Mouse (Mus musculus) limb, embryonic 10.5 days (tissue): ENCODE measurements around the gene Rhoh. TPM values are rescaled to one million over a fixed set of nuclear protein-coding genes. Genes with fewer than 3 reads are reported as not detected.

ENCODE experiments used
- DNase-seq: peaks from one replicate; pipeline ENCODE4 v3.0.0-alpha.2; 2017; ENCODE audit warnings: low spot score
- H3K27ac ChIP-seq: fragments of 300-500 bp; sonication (generic); 2 replicates; pipeline ENCODE4 v1.5.1; 2016; ENCODE audit warnings: mild to moderate bottlenecking
- H3K27me3 ChIP-seq: fragments of 300-500 bp; sonication (generic); 2 replicates; pipeline ENCODE4 v1.6.1; 2016; ENCODE audit warnings: low read depth, mild to moderate bottlenecking; ENCODE audit not compliant: poor library complexity, severe bottlenecking
- H3K36me3 ChIP-seq: fragments of 300-500 bp; sonication (generic); 2 replicates; pipeline ENCODE4 v1.6.1; 2016; ENCODE audit warnings: mild to moderate bottlenecking, moderate library complexity
- H3K4me1 ChIP-seq: fragments of 300-500 bp; sonication (generic); 2 replicates; pipeline ENCODE4 v1.6.1; 2016
- H3K4me3 ChIP-seq: fragments of 300-500 bp; sonication (generic); 2 replicates; pipeline ENCODE4 v1.5.1; 2016; ENCODE audit warnings: mild to moderate bottlenecking, moderate library complexity
- H3K9me3 ChIP-seq: fragments of 300-500 bp; sonication (generic); replicated peaks from 2 replicates; pipeline ENCODE4 v1.6.1; 2016; ENCODE audit warnings: mild to moderate bottlenecking
- WGBS: fragments of 180-500 bp; shearing (Covaris S2); methylation state at CpG from one replicate; pipeline ENCODE4 v1.1.7; 2016; 5-methylcytosine and 5-hydroxymethylcytosine counted together
- polyA plus RNA-seq: library from polyadenylated mRNA; unstranded; fragments of >200 nt; fragmentation: Nextera tagmentation; extraction: Ambion mirVana; gene quantifications from 2 replicates; pipeline ENCODE4 v1.2.1, GENCODE M21; 2016

Rhoh gene
- polyA plus RNA-seq, 1 experiment from 2014 or later, result 0.19 TPM

DNA sequence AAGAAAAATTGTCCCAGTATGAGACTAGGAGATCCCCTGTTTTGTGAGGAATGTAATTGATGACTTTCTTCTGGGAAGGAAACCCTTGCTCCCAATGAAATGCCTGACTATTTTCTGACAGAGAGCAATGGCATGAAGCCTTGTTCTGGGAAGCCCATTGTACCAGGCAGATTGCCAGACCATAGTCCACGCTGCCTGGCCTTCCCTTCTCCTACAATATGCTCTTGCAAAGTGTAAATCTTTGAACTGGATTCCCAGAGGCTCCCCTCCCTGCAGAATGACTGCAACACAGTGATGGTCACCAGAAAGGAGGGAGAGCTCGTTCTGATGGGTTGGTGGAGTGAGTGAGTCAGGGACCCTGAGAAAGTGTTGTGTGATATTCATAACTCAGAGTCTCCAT, 47.7 kb downstream of the Rhoh start:
- no peaks in the 10 kb centered on the region; the same call in 1 of the 2 replicates for H3K4me1 ChIP-seq
- H3K27ac ChIP-seq, result no peak overlapping the region
- no peaks in the 10 kb centered on the region for H3K36me3 ChIP-seq
- DNase-seq, result no peak
- H3K9me3 ChIP-seq, result peaks cover 4% of the 10 kb centered on the region; the same call in 1 of the 2 replicates
- H3K27me3 ChIP-seq, result no peaks in the 10 kb centered on the region
- WGBS, result 89% methylated on average over 2 of the region's 2 CpGs
- no peak overlapping the region for H3K4me3 ChIP-seq

DNA sequence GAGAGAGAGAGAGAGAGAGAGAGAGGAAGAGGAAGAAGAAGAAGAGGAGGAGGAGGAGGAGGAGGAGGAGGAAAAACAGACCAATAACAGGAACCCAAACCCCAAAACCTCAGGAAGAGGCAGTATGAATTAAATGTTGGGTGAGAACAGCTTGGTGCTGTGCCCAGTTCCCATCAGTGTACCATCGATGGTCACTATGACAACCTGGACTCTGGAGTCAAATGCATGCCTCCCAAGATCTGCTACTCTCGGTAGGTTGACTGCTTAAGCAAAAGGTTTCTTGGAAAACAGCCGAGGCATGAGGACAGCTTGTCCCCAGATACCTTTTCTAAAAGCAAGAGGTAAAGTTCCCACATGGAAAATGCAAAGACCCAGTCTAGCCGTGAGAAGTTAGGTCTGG, 48.3 kb downstream of the Rhoh start:
- H3K4me1 ChIP-seq, result no peaks in the 10 kb centered on the region; the same call in 1 of the 2 replicates

DNA sequence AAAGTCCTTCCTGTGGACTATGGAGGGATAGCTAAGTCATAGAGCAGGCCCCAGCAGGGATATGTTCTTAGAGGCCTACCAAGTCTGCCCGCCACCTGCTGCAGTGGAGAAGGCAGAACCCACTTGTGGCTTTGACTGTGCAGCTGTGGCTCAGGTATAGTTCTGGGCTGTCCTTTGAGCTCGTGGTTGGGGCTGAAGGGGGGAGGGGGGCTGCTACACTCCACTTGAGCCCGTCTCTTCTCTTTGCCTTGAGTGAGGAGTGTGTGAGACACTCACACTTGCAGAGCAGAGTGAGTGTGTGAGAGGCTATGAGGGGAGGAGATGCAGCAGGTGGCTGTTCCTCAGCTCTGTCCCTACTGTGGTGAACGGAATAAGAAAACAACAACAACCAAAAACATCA, 49.4 kb downstream of the Rhoh start:
- Histone ChIP-seq H3K36me3 (no peaks in the 10 kb centered on the region), H3K27me3 (no peaks in the 10 kb centered on the region), H3K4me1 (no peaks in the 10 kb centered on the region; the same call in 1 of the 2 replicates), H3K9me3 (no peaks in the 10 kb centered on the region), H3K27ac (no peak overlapping the region), H3K4me3 (no peak overlapping the region)
- 81% methylated on average over 4 of the region's 4 CpGs for WGBS
- DNase-seq, result no peak

More for the DNA sequence above, 48.3 kb downstream of the Rhoh start:
- 87% methylated on average over 4 of the region's 4 CpGs for WGBS
- no peak overlapping the region for H3K4me3 ChIP-seq
- no peaks in the 10 kb centered on the region for H3K27me3 ChIP-seq
- H3K9me3 ChIP-seq, result peaks cover 4% of the 10 kb centered on the region; the same call in 1 of the 2 replicates
- no peak overlapping the region for H3K27ac ChIP-seq
- H3K36me3 ChIP-seq, result no peaks in the 10 kb centered on the region
- DNase-seq, result no peak

DNA sequence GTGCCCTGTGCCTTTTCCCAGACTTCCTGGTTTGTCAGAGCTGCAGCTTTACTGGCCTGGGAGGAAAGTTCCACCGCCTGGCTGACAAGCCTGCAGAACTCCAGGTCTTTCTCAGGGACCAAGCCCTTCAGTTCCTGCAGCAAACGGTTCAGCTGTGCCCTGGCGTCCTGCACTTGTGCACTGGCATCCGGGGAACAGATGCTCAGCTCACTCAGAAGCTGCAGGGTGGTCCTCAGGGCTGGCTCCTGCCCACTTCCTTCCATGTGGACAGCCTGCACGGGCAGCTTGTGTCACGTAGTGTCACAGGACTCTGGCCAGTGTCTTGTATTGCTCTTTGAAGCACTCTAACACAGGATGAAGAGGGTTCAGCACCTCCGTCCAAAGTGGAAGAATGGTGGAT, 50.7 kb downstream of the Rhoh start:
- 83% methylated on average over 7 of the region's 7 CpGs for WGBS
- Histone ChIP-seq H3K36me3 (no peaks in the 10 kb centered on the region), H3K9me3 (no peaks in the 10 kb centered on the region), H3K4me1 (no peaks in the 10 kb centered on the region; the same call in 1 of the 2 replicates), H3K4me3 (no peak overlapping the region), H3K27me3 (no peaks in the 10 kb centered on the region), H3K27ac (no peak overlapping the region)
- DNase-seq, result no peak

DNA sequence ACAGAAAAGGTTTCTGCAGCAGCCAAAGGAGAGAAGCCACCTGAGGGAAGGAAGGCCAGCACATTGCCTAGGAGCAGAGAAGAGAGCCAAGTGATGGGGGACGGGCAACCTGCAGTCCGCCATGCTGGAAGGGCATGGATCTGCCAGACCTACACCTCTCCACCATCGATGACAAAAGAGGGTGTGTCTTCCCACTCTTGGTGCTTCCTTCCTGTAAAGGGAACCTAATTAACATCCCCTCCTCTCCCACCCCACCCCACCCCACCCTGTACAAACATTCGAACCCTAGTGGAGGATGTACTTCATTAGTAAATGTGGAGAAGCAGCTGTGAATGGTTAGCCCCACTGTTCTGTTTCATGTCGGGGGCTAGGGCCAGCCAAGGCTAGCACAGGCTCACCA, 51.2 kb downstream of the Rhoh start:
- 85% methylated on average over 5 of the region's 5 CpGs for WGBS
- no peaks in the 10 kb centered on the region for H3K36me3 ChIP-seq
- H3K4me1 ChIP-seq, result no peaks in the 10 kb centered on the region; the same call in 1 of the 2 replicates
- H3K27me3 ChIP-seq, result no peaks in the 10 kb centered on the region
- no peak overlapping the region for H3K4me3 ChIP-seq
- no peak for DNase-seq
- no peaks in the 10 kb centered on the region for H3K9me3 ChIP-seq
- H3K27ac ChIP-seq, result no peak overlapping the region

DNA sequence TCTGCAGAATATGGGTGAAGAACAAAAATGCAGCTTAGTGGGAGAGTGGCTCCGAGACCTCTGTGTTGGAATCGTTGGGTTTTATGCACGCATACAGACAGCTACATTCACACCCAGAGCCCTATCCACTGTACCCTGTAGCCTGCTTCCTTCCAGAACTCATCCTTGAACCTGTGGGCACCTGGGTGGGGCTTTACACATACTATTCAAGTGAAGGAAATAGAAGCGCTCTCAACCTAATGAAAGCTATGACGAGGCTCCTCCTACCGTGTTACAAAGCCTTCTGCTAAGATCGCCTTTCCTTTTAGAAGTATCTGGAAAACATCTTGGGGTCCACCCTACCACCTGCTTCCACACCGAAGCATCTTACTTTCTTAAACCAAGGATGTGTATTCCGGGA, 52.1 kb downstream of the Rhoh start:
- Histone ChIP-seq H3K36me3 (no peaks in the 10 kb centered on the region), H3K4me3 (no peak overlapping the region), H3K9me3 (no peaks in the 10 kb centered on the region), H3K27ac (no peak overlapping the region), H3K4me1 (no peaks in the 10 kb centered on the region; the same call in 1 of the 2 replicates), H3K27me3 (no peaks in the 10 kb centered on the region)
- WGBS, result 90% methylated on average over 9 of the region's 9 CpGs
- no peak for DNase-seq

DNA sequence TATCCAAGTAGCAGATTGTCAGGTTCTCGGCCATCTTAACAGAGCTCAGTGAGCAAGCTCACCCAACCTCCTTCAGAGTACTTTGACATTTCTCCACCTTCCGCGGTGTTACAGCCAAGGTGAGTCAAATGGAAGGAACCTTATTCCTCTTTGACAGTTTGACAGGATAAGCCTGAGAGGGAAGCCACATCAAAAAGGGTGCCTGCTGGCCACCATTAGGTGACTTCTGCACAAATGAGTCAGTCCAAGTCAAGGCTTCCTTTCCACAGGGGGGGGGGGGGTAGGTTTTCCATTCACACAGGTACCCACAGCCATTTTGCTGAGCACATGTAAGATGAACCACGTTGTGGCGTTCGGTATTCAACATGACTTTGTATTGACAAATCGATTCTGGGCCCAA, 53.3 kb downstream of the Rhoh start:
- H3K9me3 ChIP-seq, result no peaks in the 10 kb centered on the region
- no peak overlapping the region for H3K27ac ChIP-seq
- WGBS, result 91% methylated on average over 7 of the region's 7 CpGs
- no peak overlapping the region for H3K4me3 ChIP-seq
- peaks cover 11% of the 10 kb centered on the region for H3K4me1 ChIP-seq
- H3K27me3 ChIP-seq, result no peaks in the 10 kb centered on the region
- DNase-seq, result no peak
- H3K36me3 ChIP-seq, result no peaks in the 10 kb centered on the region

DNA sequence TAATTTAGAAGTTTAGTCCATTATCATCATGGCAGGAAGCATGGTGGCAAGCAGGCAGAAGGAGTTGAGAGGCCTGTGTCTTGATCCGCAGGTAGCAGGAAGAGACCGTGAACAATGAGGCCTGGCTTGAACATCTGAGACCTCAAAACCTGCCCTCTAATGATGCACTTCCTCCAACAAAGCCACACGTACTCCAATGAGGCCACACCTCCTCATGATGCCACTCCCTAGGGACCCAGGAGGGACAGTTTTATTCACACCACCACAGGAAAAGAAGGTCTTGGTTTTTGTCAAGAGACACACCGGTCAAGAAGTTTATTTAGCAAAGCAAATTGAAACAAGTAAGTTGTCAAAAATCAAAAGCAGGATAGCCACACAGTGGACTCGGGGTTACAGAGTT, 55.9 kb downstream of the Rhoh start:
- no peaks in the 10 kb centered on the region for H3K27me3 ChIP-seq
- DNase-seq, result no peak
- no peaks in the 10 kb centered on the region for H3K36me3 ChIP-seq
- WGBS, result 90% methylated on average over 5 of the region's 5 CpGs
- H3K27ac ChIP-seq, result no peak overlapping the region
- peaks cover 12% of the 10 kb centered on the region for H3K4me1 ChIP-seq
- no peaks in the 10 kb centered on the region for H3K9me3 ChIP-seq
- no peak overlapping the region for H3K4me3 ChIP-seq

DNA sequence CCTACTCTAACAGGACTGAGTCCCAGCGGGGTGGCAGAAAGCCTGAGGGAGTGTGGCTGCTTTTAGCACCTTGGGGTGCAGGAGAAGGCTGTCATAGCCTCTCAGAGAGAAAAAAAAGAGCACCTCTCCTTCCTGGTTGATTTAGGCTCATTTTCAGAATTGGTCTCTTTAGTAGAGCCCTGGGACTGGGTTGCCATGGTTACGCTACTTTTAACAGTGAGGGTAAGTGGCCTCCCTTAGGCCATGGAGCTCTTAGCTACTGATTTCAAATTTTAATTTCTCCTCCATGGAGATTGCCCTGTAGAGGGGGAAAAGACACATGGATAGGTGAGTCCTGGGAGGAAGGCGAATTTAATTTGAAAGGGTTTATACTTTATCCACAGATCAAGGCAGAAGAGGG, 57.6 kb downstream of the Rhoh start:
- peaks cover 12% of the 10 kb centered on the region for H3K4me1 ChIP-seq
- 85% methylated on average over 3 of the region's 3 CpGs for WGBS
- H3K4me3 ChIP-seq, result no peak overlapping the region
- no peaks in the 10 kb centered on the region for H3K36me3 ChIP-seq
- DNase-seq, result no peak
- H3K27me3 ChIP-seq, result no peaks in the 10 kb centered on the region
- no peaks in the 10 kb centered on the region for H3K9me3 ChIP-seq
- H3K27ac ChIP-seq, result no peak overlapping the region

DNA sequence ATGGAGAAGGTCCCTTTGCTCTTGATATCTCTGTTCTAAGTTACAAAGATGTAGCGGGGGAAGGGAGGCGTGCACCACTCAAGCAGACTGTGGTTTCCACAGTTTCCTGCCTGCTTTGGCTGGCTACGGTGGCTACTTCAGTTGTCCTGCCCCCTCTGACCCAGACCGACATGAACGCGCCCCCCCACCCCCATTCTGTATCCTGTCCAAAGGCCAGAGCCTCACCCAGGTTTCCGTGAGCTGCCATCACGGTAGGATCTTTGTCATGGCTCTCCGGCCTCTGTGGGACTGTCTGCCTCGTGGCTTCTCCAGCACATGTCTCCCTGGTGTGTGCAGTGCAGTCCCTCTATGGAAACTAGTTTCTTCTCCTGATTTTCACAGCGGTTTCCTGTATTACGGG, 58.3 kb downstream of the Rhoh start:
- peaks cover 12% of the 10 kb centered on the region for H3K4me1 ChIP-seq
- no peaks in the 10 kb centered on the region for H3K27me3 ChIP-seq
- WGBS, result 87% methylated on average over 12 of the region's 12 CpGs
- no peaks in the 10 kb centered on the region for H3K36me3 ChIP-seq
- no peaks in the 10 kb centered on the region for H3K9me3 ChIP-seq
- H3K4me3 ChIP-seq, result no peak overlapping the region
- no peak overlapping the region for H3K27ac ChIP-seq
- DNase-seq, result no peak

DNA sequence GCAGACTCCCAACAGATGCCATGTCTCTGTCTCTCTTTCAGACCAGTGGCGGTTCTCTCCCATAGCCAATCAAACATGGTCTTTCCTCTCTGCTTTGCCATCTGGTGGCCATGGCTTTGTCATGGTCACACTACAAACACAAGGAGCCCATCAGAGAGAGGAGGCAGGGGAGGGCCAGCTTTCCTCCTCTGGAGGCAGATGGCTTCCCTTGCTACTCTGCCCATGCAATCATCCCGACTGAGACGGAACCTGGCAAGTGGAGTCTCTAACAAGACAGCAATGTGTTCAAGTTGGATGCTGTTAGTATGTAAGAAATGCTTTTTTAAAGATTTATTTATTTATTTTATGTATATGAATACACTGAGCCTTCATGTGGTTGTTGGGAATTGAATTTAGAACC, 58.9 kb downstream of the Rhoh start:
- no peaks in the 10 kb centered on the region for H3K27me3 ChIP-seq
- H3K27ac ChIP-seq, result no peak overlapping the region
- no peaks in the 10 kb centered on the region for H3K9me3 ChIP-seq
- WGBS, result 98% methylated on average over 3 of the region's 3 CpGs
- no peak for DNase-seq
- H3K4me3 ChIP-seq, result no peak overlapping the region
- peaks cover 12% of the 10 kb centered on the region for H3K4me1 ChIP-seq
- no peaks in the 10 kb centered on the region for H3K36me3 ChIP-seq

DNA sequence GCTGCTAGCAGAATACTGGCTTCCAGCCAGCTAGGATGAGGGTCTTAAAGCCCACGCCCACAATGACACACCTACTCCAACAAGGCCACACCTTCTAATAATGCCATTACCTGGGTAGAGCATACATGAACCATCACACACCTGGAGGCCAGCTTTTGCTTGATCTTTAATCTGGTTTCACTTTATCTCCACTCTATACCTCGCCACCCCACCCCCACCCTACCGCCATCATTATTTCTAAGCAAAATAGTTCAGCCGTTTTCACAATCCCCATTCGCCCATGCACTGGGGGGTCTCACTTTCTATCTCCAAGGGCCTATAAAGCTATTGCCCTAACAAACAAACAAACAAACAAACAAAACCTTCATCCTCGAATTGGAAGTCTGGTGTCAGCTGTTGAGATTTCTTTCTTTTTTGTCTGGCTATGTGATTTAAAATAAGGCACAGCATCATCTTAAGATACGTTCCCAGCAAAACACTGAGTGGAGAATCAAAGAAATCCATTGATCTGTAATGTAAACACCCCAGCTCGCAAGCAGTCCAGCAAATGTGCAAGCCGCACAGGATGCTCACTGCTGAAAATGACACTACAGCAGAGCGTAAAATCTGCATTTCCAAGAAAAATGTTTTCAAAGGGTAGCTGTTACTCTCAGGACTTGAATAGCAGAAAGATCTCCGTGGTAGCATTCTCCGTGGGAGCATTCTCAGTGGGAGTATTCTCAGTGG, 59.9 kb downstream of the Rhoh start:
- H3K4me3 ChIP-seq, result no peak overlapping the region
- H3K36me3 ChIP-seq, result no peaks in the 10 kb centered on the region
- no peaks in the 10 kb centered on the region for H3K9me3 ChIP-seq
- H3K27ac ChIP-seq, result no peak overlapping the region
- WGBS, result 87% methylated on average over 12 of the region's 12 CpGs
- no peaks in the 10 kb centered on the region for H3K27me3 ChIP-seq
- DNase-seq, result no peak
- H3K4me1 ChIP-seq, result peaks cover 12% of the 10 kb centered on the region

DNA sequence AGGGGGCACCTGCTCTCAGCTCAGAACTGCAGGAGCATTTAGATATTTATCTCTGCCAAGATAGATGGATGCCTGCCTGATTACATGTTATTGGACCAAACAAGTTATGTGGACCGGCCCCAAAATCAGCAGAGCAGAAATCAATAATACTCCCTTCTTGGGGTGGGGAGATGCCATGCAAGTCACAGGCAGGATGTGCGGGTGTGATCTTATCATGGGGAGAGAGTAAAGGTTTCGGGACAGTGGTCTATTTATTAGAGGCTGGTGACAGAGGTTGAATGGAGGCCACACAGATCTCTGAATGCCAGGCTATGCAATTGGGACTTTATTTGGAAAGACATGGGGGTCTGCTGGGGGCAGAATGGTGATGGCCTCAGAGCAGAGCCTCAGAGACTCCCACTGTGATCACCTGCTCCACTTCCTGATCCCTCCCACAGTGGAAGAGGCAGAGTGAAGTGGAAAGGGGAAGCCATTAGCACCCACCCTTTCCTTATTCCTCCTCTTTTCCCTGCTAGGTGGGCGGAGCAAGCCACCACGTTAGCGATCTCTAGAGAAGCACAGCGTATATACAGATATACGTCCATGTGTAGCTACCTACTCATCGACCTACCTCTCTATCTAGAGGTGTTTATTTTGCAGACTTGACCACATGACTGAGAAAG, 60.6 kb downstream of the Rhoh start:
- Histone ChIP-seq H3K4me1 (peaks cover 12% of the 10 kb centered on the region), H3K27ac (no peak overlapping the region), H3K9me3 (no peaks in the 10 kb centered on the region), H3K4me3 (no peak overlapping the region), H3K36me3 (no peaks in the 10 kb centered on the region), H3K27me3 (no peaks in the 10 kb centered on the region)
- DNase-seq, result no peak
- 80% methylated on average over 9 of the region's 9 CpGs for WGBS
